Mouse (Mus musculus) stomach, postnatal 0 days (tissue): ENCODE measurements at regions not wholly inside any gene's neighbourhood (a gene's known extent, or its start where the extent isn't known, plus 50 kb on each side); places are given as distances from the start of the nearest gene placed in this dataset.

Source experiments
- CTCF ChIP-seq: IDR thresholded peaks from 2 replicates; pipeline ENCODE4 v1.5.1; 2016; ENCODE audit warnings: antibody characterized with exemption, low read depth, mild to moderate bottlenecking, moderate library complexity
- EP300 ChIP-seq: optimal IDR thresholded peaks from 2 replicates; pipeline ENCODE3; 2016; ENCODE audit warnings: antibody characterized with exemption

DNA sequence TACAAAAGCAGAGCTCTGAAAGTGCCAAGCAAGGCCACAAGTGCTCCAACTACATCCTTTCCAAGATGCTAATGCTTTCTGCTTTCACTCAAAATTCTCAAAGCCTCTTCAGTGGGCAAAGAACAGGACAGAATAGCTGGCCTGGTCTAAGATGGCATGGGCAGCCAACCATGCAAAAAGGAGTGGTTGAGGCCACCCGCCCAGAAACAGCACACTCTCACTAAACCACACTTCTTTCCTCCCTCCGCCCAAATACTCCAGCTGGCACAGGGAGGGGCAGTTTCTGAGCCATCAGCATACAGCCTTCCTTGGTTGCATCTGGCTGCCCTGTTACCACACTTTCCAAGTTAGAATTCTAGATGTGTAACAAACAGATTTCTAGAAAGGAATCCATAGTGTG, 55.4 kb upstream of the Picalm start:
- no peak for TF ChIP-seq CTCF
- TF ChIP-seq EP300, result no peak
